Mouse (Mus musculus): ENCODE results near the gene Emc8. TPM values are rescaled to one million over a fixed set of nuclear protein-coding genes. Genes with fewer than 3 reads are reported as not detected.

The Emc8 gene
- polyA plus RNA-seq, 1 experiment from 2014 or later, result 208 TPM

DNA sequence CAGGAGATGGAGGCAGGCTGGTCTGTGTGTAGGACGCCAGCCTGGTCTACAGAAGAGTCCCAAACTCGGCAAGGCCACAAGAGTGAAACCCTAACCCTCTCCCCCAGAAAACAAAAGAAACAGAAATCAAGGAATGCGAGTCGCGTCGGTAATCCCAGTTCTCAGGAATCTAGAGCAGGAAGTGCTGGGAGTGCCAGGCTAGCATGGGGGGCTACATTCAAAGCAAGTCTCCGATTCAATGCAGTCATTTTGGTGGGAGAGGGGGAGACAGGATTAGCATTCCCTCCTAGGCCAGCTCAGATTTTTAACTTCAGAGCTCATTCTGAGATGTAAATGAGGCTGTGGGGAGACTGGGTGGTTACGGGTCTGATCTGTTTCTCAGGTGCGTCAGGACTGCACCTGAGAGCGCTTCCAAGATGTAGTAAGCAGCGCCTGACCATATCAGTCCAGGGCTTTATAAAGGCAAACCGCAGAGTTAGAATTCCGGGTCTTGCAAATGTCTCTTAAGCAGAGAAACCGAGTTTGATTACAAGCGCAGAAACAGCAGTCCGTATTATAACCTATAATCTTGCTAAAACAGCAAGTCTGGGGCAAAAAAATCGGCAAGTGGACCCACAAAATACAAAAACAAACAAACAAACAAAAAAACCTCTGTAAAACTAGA, 1.4 kb downstream of the Emc8 start:
- Histone ChIP-seq H3K27ac (peak overlapping the region; percentile 83; the same call in 1 of the 2 replicates), H3K4me3 (replicated peaks) (peak overlapping the region; percentile 97), H3K9ac (peak overlapping the region; percentile 96; the same call in 1 of the 2 replicates), H3K27me3 (replicated peaks) (no peaks in the 10 kb centered on the region), H3K4me2 (peak overlapping the region; percentile 66), H3K36me3 (peaks cover 17% of the 10 kb centered on the region), H3K9me3 (no peaks in the 10 kb centered on the region), H3K4me1 (peaks cover 47% of the 10 kb centered on the region)
- WGBS, result 4% methylated on average over 17 of the region's 17 CpGs
- ATAC-seq (ENCODE audit: insufficient read depth, low FRiP score, low read depth), result no peak

DNA sequence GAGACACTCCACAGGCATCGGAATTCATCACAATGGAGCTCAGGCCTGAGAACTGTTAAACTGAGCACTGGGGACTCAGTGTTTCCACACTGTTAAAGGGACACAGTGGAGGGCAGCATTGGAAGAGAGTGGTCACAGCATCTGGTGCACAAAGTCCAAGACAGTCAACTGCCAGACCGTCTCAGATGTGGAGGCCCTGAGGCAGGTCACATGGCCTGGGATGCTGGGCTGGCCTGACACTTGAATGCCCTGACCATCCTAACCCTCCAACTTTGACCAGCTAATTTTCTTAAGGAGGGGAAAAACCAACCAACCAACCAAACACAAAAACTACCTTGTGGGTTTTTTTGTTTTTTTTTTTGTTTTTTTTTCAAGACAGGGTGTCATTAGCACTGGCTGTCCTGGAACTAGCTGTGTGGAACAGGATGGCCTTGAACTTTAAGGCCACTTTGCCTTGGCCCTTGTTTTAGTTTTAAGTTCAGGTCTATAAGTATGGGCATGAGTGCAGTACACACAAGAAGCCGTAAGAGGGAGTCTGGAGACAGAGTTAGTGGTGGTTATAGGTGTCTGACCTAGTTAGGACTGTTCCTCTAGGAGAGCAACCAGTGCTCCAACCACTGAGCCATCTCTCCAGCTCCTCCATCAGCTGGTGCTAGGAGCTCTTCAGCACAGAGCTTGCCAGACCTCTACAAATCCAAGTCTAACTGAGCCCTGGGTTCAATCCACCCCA, 2.5 kb downstream of the Emc8 start:
- no peaks in the 10 kb centered on the region for H3K27me3 ChIP-seq (replicated peaks)
- H3K36me3 ChIP-seq, result peaks cover 11% of the 10 kb centered on the region
- no peak overlapping the region for H3K27ac ChIP-seq
- ATAC-seq (ENCODE audit: insufficient read depth, low FRiP score, low read depth), result no peak
- H3K9ac ChIP-seq, result no peak overlapping the region
- peaks cover 44% of the 10 kb centered on the region for H3K4me1 ChIP-seq
- H3K9me3 ChIP-seq, result no peaks in the 10 kb centered on the region
- peak overlapping the region; percentile 97; the same call in 1 of the 2 replicates for H3K4me3 ChIP-seq (replicated peaks)
- peak overlapping the region; percentile 66 for H3K4me2 ChIP-seq
- WGBS, result 74% methylated on average over 3 of the region's 3 CpGs

DNA sequence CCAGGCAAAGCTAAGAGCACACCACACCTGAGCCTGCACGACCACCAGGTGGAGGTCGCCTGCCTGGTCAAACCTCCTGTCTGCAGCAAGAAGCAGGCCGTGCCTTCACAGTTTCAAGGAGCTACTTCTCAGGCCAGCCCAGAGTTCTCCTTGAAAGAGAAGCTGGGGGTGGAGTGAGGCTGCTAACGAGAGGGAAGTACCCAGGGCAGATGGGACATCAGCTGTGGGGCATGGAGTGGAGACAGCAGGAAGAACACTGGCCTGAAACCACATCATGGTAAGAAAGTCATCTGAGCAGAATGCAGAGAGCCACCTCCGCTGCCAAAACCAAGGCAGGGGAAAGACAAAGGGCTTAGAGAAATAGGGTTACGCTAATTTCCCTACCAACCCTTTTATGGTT, 3.8 kb downstream of the Emc8 start:
- Histone ChIP-seq H3K4me3 (replicated peaks) (no peak overlapping the region), H3K9me3 (no peaks in the 10 kb centered on the region), H3K36me3 (peaks cover 4% of the 10 kb centered on the region; the same call in 1 of the 2 replicates), H3K9ac (no peak overlapping the region), H3K27ac (no peak overlapping the region), H3K4me1 (peaks cover 35% of the 10 kb centered on the region), H3K4me2 (no peak overlapping the region), H3K27me3 (replicated peaks) (no peaks in the 10 kb centered on the region)
- 75% methylated on average over 6 of the region's 6 CpGs for WGBS
- no peak for ATAC-seq (ENCODE audit: insufficient read depth, low FRiP score, low read depth)

DNA sequence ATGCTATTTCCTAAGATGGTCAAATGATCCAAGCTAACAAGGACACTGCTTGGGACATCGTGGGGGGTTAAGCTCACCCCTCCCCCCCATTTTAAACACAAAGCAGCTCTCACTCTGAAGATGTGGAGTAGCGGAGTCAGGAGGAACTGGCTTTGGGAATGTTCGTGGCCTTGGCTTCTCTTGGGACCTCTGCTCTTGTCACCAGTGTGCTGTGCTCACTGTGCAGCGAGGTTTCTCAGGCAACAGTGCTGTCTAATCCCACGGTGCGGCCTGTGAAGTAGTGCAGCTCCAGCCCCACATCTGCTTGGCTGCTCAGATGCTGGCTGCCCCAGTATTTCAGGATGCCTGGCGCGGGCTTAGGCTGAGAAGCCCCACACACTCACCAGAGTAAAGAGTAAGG, 11.0 kb downstream of the Emc8 start:
- Histone ChIP-seq H3K27me3 (replicated peaks) (no peaks in the 10 kb centered on the region), H3K27ac (no peak overlapping the region), H3K9ac (no peak overlapping the region), H3K4me3 (replicated peaks) (no peak overlapping the region), H3K9me3 (no peaks in the 10 kb centered on the region), H3K4me2 (no peak overlapping the region), H3K4me1 (no peaks in the 10 kb centered on the region), H3K36me3 (peaks cover 41% of the 10 kb centered on the region)
- no peak for ATAC-seq (ENCODE audit: insufficient read depth, low FRiP score, low read depth)
- 83% methylated on average over 8 of the region's 8 CpGs for WGBS

DNA sequence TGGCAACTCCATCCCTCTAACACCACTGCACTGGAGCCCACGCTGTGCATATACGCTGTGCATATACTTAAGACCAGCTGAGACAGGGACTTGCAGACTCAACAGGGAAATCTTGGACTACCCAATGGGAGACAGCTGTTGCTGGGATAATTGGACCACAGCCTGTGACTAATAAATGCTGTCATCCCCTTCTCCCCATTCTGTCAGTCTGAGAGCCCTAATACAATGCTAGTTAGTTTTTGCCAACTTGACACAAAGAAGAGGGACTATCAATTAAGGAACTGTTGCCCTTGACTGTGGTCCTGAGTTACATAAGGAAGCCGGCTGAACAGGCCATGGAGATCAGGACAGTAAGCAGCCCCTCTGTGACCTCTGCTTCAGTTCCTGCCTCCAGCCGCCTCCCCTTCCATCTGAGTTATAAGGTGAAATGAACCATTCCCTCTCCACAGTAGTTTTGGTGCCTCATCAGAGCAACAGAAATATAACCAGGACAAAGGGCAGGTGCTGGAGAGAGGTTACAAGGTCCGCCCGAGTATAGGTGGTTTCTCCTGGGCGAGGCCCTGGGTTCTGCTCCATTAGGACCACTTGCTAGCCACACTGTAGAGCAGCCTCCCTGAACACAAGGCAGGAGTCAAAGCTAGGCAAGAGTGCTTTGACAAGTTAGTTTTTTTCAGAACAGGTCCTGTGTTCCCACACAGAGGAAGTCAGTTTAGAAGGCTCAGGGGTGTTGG, 11.9 kb downstream of the Emc8 start:
- H3K9ac ChIP-seq, result no peak overlapping the region
- H3K4me1 ChIP-seq, result no peaks in the 10 kb centered on the region
- peaks cover 41% of the 10 kb centered on the region for H3K36me3 ChIP-seq
- H3K27ac ChIP-seq, result no peak overlapping the region
- WGBS, result 87% methylated on average over 7 of the region's 7 CpGs
- H3K27me3 ChIP-seq (replicated peaks), result no peaks in the 10 kb centered on the region
- no peak overlapping the region for H3K4me2 ChIP-seq
- no peak for ATAC-seq (ENCODE audit: insufficient read depth, low FRiP score, low read depth)
- no peaks in the 10 kb centered on the region for H3K9me3 ChIP-seq
- H3K4me3 ChIP-seq (replicated peaks), result no peak overlapping the region

DNA sequence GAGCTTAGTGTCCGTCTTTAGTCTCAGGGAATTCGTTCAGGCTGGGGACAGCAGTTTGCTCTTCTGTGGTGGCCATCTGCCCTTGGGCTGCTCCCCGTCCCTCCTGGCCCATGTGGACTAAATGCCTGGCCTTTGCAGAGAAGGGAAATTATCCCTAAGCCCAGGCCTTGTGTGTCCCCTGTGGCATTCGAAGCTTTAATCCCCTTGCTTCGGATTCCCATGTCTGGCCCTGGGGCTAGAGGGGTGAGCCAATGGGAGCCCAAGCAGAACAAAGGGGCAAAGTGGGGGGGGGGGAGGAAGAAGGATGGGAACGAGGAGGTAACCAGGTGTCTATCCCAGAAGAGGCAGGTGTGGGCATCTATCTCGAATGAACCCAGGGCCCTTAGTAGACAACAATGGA, 20.8 kb downstream of the Emc8 start, which contains the start of gene 1190005I06Rik:
Gene 1190005I06Rik, minus strand, starts transcription at position 101 of the 400 bp plus-strand sequence.
- H3K4me2 ChIP-seq, result no peak within 1 kb of the TSS
- H3K9ac ChIP-seq, result no peak within 1 kb of the TSS
- H3K36me3 ChIP-seq, result no peaks in the 10 kb centered on the region
- H3K27me3 ChIP-seq (replicated peaks), result no peaks in the 10 kb centered on the region
- H3K27ac ChIP-seq, result no peak within 1 kb of the TSS
- no peaks in the 10 kb centered on the region for H3K9me3 ChIP-seq
- no peak for ATAC-seq (ENCODE audit: insufficient read depth, low FRiP score, low read depth)
- no peak within 1 kb of the TSS for H3K4me3 ChIP-seq (replicated peaks)
- no peaks in the 10 kb centered on the region; the same call in 1 of the 2 replicates for H3K4me1 ChIP-seq
- WGBS, result 57% methylated on average over 7 of the region's 7 CpGs

DNA sequence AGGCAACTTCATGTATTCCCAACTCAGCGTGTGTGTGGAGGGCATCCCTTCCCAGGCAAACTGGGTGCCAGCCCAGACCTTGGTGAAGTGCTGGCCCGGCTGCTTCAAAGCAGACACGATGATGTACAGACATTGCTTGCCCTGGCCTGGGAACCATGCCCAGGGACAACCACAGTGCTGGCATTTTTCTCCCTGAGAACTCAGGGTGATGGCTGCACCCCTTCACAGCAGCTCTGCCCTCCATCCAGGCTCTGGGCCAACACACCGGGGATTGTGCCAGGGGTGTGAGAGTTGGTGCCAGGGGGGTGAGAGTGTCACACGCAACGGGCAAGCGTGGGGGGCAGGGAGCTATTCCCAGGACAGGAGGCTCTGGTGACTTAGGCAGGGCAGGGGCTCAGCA, 23.7 kb downstream of the Emc8 start:
- Histone ChIP-seq H3K4me3 (replicated peaks) (no peak overlapping the region), H3K27ac (no peak overlapping the region), H3K9ac (no peak overlapping the region), H3K27me3 (replicated peaks) (no peaks in the 10 kb centered on the region), H3K4me1 (no peaks in the 10 kb centered on the region; the same call in 1 of the 2 replicates), H3K36me3 (no peaks in the 10 kb centered on the region), H3K9me3 (no peaks in the 10 kb centered on the region), H3K4me2 (no peak overlapping the region)
- no peak for ATAC-seq (ENCODE audit: insufficient read depth, low FRiP score, low read depth)
- 76% methylated on average over 7 of the region's 7 CpGs for WGBS

DNA sequence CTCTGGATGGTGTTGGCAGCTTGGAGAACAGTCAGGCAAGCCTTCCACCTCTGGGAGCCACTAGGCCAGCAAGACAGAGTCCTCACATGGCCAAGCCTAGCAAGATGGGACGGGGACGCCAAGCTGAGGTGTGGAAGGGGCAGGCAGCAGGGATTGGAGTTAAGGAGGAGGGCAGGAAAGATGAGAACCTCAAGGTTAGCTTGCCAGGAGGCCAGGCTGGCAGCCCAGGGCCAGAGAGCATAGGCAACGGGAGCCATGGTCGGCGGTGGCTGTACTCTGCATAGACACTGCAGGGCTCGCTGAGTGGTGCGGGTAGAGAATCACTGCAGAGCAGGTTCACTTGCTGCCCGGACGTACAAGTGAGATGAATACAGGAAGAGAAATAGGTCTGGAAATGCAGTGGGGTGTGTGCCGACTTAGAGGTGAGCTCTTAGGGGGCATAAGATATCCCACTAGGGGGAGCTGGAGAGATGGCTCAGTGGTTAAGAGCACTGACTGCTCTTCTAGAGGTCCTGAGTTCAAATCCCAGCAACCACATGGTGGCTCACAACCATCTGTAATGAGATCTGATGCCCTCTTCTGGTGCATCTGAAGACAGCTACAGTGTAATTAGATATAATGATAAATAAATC, 26.2 kb downstream of the Emc8 start:
- H3K4me3 ChIP-seq (replicated peaks), result no peak overlapping the region
- no peaks in the 10 kb centered on the region for H3K36me3 ChIP-seq
- H3K4me1 ChIP-seq, result no peaks in the 10 kb centered on the region; the same call in 1 of the 2 replicates
- 79% methylated on average over 10 of the region's 10 CpGs for WGBS
- H3K9me3 ChIP-seq, result no peaks in the 10 kb centered on the region
- no peak overlapping the region for H3K9ac ChIP-seq
- no peak overlapping the region for H3K4me2 ChIP-seq
- H3K27ac ChIP-seq, result no peak overlapping the region
- no peaks in the 10 kb centered on the region for H3K27me3 ChIP-seq (replicated peaks)
- no peak for ATAC-seq (ENCODE audit: insufficient read depth, low FRiP score, low read depth)

DNA sequence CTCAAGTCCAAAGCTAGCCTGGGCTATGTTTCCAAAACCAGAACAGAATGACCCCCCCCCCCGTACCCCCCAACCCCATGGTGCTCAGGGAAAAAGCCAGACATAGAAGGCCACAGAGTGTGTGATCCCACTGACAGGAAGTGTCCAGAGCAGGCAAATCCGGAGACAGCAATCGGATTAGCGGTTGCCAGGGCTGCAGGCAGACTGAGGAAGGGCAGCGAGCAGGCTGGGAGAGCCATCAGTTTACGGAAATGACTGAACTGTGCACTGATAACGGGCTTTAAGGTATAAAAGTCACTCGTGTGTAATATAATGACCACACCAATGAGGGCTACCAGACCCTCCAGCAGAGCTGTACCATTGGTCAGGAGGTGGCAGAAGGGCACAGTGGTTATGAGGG, 27.1 kb downstream of the Emc8 start:
- 25% methylated on average over 8 of the region's 8 CpGs for WGBS
- no peak overlapping the region for H3K9ac ChIP-seq
- H3K36me3 ChIP-seq, result no peaks in the 10 kb centered on the region
- no peak overlapping the region for H3K4me2 ChIP-seq
- ATAC-seq (ENCODE audit: insufficient read depth, low FRiP score, low read depth), result peak; percentile 28; the same call in 1 of the 2 replicates
- H3K4me3 ChIP-seq (replicated peaks), result no peak overlapping the region
- no peak overlapping the region for H3K27ac ChIP-seq
- no peaks in the 10 kb centered on the region for H3K9me3 ChIP-seq
- no peaks in the 10 kb centered on the region; the same call in 1 of the 2 replicates for H3K4me1 ChIP-seq
- H3K27me3 ChIP-seq (replicated peaks), result 0 out of 2 replicates have a peak, but pooled peaks cover under 1% of the 10 kb centered on the region

DNA sequence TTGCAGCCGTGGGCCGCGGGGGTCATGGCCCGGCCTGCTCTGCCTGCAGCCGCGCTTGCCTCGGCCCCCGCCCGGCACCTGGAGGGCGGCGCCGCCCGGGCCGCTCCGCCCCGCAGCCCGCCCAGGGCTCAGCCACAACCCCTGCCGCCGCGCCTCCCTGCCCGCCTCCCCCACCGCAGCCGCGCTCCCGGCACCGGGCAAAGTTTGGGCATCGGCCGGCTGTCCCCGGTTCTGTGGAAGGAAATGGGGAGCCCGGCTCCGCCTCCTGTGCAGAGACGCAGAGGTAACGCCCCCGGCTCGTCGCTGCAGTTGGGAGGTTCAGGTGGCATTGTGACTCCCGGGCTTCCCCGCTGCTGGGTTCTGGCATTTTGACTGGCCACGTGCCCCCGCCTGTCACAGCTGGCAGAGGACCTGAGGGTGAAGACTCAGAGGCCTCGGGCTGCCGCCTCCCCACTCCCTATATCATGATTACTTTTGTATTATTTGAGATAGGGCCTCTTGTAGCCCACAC, 34.0 kb downstream of the Emc8 start:
- Histone ChIP-seq H3K36me3 (no peaks in the 10 kb centered on the region), H3K4me1 (peaks cover 7% of the 10 kb centered on the region), H3K4me3 (replicated peaks) (peak overlapping the region; percentile 58), H3K27me3 (replicated peaks) (0 out of 2 replicates have a peak, but pooled peaks cover 2% of the 10 kb centered on the region), H3K27ac (no peak overlapping the region), H3K9ac (peak overlapping the region; percentile 47), H3K9me3 (no peaks in the 10 kb centered on the region), H3K4me2 (peak overlapping the region; percentile 98)
- WGBS, result under 1% methylated on average over 41 of the region's 42 CpGs
- ATAC-seq (ENCODE audit: insufficient read depth, low FRiP score, low read depth), result peak; percentile 76

DNA sequence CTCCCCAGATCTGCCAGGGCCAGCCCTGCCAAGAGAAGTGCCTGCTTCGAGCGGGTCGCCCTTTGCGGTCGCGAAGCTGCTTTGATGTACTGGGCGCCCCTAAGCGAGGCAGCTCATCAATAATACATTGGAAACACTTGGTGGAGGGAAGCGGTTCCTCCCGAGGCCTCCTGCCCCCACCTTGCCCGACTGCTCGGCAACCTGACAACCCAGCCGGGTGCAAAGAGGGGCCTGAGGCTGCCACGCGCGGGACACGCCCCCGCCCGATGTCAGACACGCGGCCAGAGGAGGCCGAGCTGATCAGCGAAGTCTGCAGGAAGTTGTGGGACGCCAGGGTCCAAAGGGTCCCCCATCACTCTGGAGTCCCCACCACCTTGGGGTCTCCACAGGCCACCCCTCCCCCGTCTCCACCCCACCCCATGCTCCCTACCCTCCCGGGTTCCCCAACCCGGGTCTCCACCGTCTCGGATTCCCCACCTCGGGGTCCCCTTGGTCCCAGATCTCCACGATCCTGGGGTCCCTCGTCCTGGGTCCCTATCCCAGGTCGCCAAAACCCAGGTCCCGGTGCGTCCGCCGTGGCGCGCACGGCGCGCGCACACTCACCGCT, 34.6 kb downstream of the Emc8 start:
- peak overlapping the region; percentile 58 for H3K4me3 ChIP-seq (replicated peaks)
- H3K9me3 ChIP-seq, result no peaks in the 10 kb centered on the region
- 0 out of 2 replicates have a peak, but pooled peaks cover 2% of the 10 kb centered on the region for H3K27me3 ChIP-seq (replicated peaks)
- H3K27ac ChIP-seq, result no peak overlapping the region
- H3K36me3 ChIP-seq, result no peaks in the 10 kb centered on the region
- WGBS, result 2% methylated on average over 44 of the region's 44 CpGs
- H3K9ac ChIP-seq, result peak overlapping the region; percentile 47
- peak overlapping the region; percentile 98 for H3K4me2 ChIP-seq
- peaks cover 7% of the 10 kb centered on the region for H3K4me1 ChIP-seq
- peak; percentile 28; the same call in 1 of the 2 replicates for ATAC-seq (ENCODE audit: insufficient read depth, low FRiP score, low read depth)

Measured in stomach, embryonic 15.5 days (tissue).